In genomic region chr11:50231411-50231810, GRCm38 (mm10) we compare ENCODE assay signal across 1 mouse cellular context.
TF ChIP-seq lines count a peak whose summit lies in the region.

No protein-coding gene starts in this region.

TF ChIP-seq in MEL, 35 proteins besides CTCF, POLR2A, EP300 and RAD21 (continued from another document):
- TF ChIP-seq CHD1 (IDR thresholded peaks at IDR 0.05; ENCODE audit: low read depth, low read length) (no peak), ZNF384 (IDR thresholded peaks at IDR 0.05; ENCODE audit: low read depth, low read length) (peak; percentile 39; the same call in 1 of the 2 replicates), SIN3A (IDR thresholded peaks at IDR 0.05; ENCODE audit: low read length) (peak; percentile 38; the same call in 1 of the 2 replicates), ZC3H11A (IDR thresholded peaks at IDR 0.05; ENCODE audit: low read depth, low read length) (peak; percentile 60), MXI1 (IDR thresholded peaks at IDR 0.05; ENCODE audit: low read depth, low read length) (no peak)
